Mouse (Mus musculus) ovary, postnatal 10 days (tissue): ENCODE data around the gene Trpv4.
A peak's percentile ranks its signal among the peaks of the same experiment; 100 is the strongest.

Experiments used
- DNase-seq: peaks from one replicate; pipeline ENCODE4 v3.0.0; 2022; ENCODE audit warnings: low spot score

Trpv4 gene

DNA sequence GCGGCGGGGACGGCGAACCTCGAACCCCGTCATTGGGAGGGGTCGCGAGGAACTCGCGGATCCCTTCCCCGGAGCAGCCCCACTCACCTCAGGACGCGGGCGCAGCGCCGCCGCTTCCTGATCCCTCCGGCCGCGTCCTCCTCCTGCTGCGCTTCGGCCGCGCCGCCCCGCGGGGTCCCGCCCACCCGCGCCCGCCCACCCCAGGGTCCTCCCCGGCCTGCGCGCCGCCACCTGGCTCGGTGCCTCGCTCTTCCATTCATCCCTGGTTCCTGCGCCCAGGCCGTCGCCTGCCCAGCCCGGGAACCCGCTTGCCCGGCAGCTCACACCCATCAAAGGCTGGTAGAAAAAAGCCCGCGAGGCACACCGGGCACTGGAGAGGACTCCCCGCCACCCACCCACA, at the start of gene Trpv4:
Gene Trpv4, minus strand, starts transcription at position 167 of the 400 bp plus-strand sequence.
- DNase-seq: no peak

DNA sequence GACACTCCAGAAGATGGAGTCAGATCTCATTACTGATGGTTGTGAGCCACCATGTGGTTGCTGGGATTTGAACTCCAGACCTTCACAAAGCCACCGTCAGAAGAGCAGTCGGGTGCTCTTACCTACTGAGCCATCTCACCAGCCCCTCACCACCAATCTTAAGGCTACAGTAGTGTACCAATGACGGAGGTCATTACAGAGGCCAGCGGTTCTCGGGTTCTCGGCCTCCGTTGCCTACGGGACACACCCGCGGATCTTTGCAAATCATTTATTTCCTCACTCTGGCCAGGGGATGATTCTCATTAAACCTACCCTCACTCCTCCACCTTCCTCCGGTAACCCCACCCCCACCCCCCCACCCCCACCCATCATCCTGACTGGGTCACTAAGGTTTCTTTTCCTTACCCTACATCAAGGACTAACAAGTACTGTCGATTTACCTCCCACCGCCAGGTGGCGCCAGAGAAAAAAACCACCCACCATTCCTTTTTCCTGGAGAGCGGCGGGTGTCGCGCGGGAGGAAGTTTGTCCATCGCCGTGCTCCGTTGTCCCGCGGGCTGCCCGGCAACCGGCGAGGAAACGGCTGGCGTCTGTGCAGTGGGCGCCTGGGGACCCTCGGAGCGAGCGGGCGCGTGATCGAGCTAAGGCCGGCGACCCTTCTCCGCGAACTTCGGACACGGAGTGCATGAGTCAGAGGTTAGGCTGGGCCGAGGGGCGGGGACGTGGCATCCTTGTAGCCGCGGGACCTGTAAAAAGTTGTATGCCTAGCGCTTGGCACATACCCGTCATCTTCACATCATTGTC, 49.2 kb upstream of the Trpv4 start, which contains the start of gene Tchp:
Gene Tchp, plus strand, starts transcription at position 496 of the 804 bp plus-strand sequence.
- peak; percentile 90 for DNase-seq

DNA sequence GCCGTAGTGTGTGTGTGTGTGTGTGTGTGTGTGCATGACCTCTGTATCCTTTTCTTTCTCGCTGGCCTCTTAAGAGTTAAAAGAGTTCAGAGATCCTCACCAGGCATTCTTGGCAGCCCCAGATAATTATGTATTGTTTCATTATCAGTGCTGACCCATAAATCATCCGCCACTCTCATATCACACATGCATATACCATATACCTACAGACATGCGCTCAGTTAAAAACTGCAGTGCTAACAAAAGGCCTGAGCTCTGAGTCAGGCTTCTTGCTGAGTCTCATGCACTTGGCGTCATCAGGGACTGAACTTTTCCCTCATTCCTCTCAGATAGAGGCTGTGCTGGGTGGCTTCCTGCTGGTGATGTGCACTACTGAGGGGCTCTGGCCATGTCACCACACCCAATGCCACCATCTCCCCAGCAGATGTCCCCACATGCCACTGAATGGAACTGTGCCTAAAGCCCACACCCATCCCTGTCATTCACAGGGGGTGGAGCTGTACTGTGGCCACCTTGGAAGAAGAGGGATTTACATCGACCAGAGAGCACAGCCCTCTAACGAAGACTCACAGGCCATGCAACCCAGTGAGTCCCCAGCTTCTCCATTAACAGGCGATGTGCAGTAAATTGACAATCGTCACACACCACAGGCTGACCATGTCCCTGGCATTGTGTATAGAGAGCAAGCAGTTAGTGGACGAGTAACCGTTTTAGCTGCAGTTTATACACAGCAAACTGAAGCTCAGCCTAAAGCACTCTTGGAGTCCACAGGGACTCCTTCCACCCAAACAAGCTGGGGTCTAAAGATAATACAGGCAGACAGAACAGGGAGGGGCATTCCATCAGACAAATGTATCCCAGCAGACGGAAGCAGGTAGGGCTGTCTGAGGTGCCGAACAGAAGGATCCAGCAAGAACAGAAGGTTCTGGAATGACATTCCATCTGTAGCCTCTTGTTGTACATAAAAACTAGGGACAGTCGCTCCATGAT, 44.5 kb upstream of the Trpv4 start:
- no peak for DNase-seq

DNA sequence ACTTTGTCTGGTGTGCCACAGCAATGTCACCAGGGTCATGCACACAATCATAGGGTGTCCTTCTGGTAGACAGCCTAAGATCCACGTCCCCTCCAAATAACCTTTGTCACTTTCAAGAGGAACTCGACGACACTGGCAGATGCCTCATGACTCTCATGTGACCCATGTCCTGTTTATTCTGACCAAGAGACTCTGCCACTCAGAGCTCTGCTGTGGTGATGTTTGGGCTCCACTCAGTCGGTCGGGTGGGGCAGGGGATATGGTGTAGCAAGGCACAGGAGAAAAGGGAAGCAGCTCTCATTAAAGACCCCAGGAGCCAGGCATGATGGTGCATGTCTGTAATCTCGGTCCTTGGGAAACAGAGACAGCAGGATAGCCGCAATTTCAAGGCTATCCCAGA, 40.8 kb upstream of the Trpv4 start:
- no peak for DNase-seq

DNA sequence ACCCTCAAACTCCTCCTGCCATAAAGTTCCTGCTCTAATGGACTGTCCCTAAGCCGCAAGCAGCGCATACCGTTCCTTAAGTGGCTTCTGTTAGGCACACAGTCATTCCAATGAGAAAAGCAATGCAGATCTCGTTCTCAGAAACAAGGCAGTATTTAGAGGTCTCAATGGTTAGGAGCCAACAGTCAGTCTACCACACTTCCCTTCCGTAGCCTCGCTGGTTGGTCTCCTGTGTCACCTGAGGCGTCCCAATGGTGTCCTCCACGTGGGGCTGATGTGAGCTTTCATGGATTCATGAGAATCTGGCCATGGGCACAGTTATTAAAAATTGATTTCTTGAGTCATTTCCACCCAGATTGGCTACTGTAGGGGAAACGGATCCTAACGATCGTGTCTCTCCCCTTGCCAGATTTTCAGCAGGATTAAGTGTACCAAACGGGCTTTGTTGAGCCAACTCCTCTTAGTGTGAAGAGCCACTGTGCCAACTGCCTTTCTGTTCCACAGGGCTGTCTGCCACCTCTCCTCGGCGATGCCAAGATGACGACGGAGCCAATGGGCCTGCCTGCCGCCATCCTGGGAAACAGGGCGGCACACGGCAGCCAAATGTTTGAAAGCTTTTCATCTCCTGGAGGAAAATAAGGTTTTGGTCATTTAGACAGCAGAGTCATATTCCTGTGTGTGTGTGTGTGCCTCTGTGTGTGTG, 40.0 kb upstream of the Trpv4 start:
- no peak for DNase-seq

DNA sequence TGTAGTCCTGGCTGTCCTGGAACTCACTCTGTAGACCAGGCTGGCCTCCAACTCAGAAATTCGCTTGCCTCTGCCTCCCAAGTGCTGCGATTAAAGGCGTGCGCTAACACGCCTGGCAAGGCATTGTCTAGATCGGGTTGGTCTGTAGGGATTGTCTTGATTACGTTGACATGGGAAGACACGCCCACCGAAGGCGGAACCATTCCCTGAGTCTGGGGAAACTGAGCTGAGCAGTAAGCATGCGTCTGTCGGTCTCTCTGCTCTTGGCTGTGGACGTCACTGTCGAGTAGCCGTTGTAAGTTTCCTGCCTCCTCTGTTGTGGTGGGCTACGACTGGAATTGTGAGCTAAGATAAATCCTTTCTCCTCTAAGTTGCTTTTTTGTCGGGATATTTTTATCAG, 38.7 kb upstream of the Trpv4 start:
- no peak for DNase-seq

DNA sequence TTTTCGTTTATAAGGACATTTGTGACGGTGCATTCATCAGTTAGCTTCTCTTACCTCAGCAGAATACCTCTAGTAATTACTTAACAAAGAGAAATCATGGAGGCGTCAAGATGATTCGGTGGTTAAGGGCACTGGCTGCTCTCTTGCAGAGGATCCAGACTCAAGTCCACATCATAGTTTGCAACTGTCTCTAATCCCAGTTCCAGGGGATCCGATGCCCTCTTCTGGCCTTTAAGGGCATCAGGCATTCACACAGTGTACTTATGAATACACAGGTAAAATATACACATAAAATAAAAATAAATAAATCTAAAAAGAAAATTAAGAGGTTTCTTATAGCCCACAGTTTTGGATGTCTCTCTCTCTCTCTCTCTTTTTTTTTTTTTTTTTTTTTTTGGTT, 37.6 kb upstream of the Trpv4 start:
- DNase-seq: no peak

DNA sequence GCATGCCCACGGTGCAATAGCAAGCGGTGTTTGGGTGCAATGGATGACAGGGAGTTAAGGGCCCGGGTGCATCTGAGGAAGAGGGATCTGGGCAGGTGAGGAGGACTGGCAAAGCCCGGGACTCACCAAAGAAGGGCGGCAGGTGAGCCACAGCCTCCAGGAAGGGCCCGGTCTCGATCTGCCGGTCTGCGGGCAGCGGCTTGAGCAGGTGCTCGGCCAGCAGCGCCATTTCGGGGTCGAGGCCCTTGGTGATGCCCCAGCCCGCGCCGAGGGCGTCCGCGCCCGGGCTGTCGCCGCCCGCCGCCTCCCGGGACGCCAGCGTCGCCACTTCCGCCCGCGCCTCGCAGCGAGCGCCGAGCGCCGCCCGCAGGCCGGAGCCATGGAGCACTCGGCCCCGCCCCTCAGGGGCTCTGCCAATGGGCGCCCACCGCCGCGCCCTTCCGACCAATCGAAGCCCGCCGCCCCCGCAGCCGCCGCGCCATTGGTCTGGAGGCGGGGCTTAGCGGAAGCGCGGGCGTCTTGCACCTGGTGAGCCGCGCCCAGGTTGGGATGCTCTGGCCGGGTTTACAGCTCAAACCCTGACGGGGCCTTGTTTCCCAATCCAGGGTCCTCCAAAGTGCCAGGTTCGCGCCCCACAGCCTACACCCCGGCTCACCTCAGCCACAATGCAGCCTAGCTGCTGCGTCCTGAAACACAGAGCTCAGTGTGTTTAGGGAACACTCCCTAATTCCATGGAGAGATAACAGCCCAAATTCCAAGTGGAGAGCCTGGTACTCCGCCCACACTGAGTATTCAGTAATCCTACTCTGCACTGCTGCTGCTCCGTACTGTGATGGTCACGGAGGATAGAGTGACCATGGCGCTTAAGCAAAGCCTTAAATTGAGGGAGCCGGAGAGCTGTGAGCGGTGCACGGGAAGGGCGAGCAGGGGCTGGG, 32.7 kb upstream of the Trpv4 start, which contains the start of gene Gltp:
Gene Gltp, minus strand, starts transcription at position 352 of the 935 bp plus-strand sequence.
- DNase-seq: peak; percentile 79

DNA sequence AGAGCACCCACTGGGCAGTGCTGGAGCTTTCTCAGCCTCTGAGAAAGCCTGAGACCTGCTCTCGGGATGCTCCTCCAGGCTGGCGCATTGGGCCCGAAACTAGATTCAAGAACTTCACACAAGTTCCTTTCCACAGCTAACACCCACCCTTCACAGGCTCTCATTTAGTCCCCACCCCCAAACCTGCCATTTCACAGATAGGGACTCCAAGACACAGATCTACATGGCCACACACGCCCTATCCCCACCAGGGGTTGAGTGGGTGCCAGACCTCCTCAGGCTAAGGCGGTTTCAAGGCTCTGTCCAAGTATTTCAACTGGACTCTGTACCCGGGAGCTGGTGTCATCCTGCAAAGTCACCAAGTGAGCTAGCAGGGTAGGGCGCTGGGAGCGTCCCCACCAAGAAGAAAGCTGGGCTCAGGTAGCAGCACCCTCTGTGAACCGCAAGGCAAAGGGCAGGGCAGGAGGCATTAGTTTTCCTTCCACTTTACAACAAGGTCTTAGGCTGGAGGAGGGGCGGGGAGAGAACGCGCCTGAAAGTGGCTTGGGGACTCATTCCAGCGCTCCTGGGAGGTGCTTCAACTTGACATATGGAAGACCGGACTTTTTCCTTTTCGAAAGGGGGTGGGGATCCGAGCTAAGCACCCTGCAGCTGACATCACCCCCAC, 31.6 kb upstream of the Trpv4 start:
- no peak for DNase-seq

DNA sequence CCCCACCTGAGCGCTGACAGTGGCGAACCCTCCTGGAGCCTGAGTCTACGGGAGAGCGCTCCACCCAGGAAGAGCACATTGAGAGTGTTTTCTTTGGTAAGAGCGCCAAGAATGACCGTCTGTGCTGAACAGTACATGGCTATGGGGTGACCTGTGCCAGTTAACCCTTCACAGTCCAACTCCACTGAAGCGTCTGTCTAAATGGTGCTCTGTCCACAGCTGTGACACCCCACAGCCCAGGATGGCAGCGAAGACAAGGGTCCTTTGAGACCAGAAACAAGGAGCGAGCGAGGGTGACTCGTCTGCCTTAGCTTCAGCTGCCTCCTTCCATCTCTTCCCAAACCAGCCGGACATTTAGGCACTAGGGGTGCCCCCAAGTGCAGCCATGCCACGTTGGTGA, 30.5 kb upstream of the Trpv4 start:
- no peak for DNase-seq

DNA sequence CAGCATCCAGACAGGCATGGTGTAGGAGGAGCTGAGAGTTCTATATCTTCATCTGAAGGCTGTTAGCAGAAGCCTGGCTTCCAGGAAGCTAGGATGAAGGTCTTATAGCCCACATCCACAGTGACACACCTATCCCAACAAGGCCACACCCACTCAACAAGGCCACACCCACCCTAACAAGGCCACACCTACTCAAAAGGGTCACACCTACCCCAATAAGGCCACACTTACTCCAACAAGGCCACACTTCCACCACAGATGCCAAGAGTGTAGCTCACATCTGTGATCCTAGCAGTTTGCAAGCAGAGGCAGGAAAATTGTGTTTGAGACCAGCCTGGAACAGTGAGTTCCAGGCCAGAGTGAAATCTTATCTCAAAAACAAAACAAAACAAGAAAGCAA, 29.7 kb upstream of the Trpv4 start:
- DNase-seq: no peak

DNA sequence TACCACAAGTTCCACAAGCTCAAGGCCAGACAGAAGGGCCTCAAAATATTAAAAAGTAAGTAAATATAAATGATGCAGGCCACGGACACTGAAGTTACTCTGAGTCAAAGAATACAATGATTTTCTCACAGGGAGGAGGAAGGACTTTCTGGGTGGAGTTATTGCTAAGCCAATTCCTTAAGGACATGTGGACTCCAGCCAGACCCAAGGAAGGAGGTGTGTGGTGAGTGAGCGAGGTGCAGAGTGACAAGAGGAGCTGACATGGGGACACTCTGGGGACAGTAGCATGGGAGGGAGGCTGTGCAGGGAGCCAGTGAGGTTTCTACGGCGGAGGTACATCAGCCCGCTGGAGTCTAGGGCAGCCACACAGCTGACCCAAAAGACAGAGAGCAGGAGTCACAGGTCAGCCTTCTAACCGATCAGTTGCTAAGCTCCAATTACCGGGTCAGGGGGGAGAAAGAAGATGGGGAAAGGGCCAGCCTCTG, 28.5 kb upstream of the Trpv4 start:
- no peak for DNase-seq

DNA sequence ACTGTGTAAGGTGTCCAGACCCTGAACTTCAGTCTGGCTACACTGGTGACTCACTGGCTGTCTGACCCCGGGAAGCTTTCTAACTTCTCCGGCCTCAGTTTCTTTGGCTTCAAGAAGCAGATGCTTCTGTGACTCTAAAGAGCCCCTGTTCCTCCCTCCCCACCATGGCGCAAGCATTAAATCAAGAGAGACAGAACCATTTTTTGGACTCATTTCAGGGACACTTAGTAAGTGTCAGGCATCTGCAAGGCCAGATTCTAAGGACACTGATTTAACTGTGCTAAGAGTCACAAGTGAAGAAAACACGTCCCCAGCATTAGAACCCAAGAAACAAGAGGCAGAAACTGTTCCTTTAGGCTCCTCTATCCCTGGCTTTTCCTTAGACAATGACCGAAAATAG, 27.8 kb upstream of the Trpv4 start:
- DNase-seq: no peak

DNA sequence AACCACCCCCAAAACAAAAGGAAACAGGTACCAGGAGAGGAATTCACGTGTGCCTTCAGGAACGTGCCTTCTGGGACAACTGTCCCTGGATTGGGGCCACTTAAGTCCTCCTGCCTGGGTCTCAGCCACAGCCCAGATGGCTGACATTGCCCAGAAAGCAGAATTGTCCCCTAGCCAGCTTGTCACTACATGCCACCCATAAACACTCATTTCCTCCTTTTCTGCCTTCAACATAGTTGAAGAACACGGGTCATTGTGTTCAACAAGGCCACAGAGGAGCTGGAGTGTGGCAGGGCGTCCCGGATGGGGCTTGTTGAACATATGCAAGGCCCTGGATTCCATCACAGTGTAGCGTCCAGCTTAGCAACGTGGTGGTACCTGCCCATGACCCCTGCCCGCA, 23.5 kb upstream of the Trpv4 start:
- DNase-seq: no peak

DNA sequence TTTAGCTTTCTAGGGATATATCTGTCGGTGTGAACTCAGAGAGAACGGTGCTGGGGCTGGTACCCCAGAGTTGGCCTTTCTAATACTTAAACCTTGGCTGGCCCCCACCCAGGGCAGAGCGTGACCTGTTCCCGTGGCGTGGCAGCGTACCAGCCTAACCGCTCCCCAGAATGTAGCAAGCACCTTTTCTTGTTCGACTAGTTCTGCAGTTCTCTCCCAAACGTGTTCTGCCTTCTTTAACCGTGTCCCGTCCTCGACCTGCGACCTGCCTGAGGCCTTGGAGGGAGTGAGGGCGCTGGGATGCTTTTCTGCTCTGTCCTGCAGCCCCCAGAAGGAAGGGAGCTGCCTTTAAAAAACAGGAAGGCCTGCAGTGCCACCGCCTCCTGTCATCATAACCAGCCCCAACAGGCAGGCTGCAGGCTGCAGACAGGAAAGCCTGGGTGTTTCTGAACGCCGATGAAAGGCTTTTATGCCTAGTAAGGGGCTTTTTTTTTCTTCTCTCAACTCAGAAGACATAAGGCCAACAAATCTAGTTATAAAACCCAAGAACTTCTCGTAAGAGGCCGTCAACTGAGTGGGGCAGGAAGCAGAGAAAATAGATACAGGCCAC, 22.6 kb upstream of the Trpv4 start:
- no peak for DNase-seq

DNA sequence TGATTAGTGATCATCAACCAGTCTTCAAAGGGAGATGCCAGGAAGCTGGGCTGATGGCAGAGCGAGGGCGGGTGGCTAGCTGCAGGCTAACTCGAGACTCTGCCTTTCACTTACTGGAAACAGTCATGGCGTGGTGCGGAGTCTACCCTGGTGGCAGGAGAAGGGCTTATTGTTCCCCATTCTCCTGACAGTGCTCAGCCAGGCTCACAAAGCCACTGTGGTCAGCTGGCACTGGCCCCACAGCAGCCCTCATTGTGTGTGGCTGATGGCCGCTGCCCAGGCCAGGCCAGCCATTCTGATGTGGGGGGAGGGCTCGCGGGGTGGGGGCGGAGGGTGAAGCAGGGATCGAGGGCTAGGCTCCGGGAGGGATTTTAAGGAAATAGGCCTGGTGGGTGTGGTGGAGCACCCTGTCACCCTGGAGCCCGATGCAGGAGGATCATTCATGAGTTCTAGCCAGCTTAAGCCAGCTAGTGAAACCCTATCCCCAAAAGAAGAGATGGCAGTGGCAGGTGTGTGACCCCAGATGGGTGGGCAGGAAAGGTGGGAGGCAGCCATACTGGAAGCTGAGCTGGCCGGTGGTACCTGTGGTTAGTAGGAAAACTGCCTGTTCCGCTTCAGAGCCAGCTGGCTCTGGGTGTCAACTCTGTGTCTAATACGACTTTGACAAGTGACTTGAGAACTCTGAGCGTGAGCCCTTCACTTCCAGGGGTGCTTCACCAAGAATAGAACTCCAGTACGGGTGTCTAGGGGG, 21.8 kb upstream of the Trpv4 start:
- no peak for DNase-seq

DNA sequence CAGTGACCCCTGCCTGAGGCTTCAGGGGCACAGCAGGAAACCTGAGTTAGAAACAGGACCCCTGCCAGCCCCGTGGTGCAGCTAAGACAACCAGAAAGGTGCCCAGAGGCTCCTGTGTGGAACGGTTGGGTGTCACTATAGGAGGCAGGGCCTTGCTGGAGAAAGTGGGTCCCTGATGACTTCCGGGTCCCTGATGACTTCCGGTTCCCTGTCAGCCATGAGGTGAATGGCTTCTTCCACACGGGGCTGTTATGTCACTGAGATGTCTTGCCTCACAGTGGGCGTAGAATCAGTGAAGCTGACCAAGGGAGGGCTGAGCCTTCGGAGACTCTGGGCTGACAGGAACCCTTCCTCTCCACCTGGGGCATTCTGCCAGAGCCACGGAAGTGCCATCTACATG, 16.4 kb upstream of the Trpv4 start:
- no peak for DNase-seq

DNA sequence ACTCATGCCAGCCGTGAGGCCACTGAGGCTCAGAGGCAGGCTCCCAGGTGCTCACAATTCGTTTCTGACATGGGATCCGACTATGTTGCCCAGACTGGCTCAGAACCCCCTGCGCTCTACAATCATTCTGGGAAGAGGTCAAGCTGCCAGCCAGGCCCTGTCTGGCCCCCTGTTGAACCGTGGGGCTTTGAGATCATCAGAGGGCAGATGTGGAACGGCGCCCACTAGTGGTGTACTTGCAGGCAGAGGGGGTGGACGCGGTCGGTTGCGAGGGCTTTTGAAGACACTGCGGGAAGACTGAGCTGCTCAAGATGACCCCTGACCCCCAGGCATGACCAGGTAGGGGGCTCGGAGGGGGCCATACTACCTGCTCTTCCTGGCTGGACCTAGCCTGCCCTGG, 14.9 kb upstream of the Trpv4 start:
- DNase-seq: no peak

DNA sequence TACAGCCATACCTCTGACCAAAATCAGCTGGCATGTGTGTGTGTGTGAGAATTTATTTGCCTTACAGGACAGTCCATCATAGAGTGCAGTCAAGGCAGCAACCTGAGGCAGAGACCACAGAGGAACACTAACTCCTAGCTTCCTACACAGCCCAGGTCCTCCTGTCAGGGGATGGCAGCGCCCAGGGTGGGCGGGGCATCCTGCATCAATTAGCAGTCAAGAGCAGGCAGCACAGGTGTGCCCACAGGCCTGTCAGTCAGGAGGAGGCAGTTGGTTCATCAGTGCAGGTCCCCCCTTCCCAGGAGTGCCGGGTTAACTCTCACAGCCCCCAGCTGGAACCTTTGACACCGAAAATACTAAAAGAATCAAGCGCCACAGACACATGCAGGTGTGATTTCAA, 10.8 kb upstream of the Trpv4 start:
- DNase-seq: no peak
